Comparison of ENCODE assay signal across 13 mouse cellular contexts in genomic region chr2:6642222-6642850, GRCm38 (mm10).
DNase-seq lines count a peak whose midpoint lies in the region; ATAC-seq and TF ChIP-seq lines count a peak whose summit lies in the region.
"Had no signal": no experiment of that assay in that cellular context is flagged by ENCODE, and none has a peak within 500 bp of the region (broad histone marks: within the 10 kb centered on the region; RNA-seq: fewer than 3 reads in every experiment).

No protein-coding gene starts in this region.

- H3K27ac ChIP-seq in liver, postnatal 0 days (ENCODE audit: low read depth), result no peak overlapping the region
- peak overlapping the region; percentile 79 for H3K27ac ChIP-seq in CH12.LX (ENCODE audit: insufficient read depth, low read depth)
- no peak overlapping the region for H3K27ac ChIP-seq in cerebellum, adult 2 months (ENCODE audit: insufficient read depth, low read length)
- H3K27ac ChIP-seq: limb, embryonic 13.5 days had no signal

- H3K4me3 ChIP-seq in liver, postnatal 0 days (ENCODE audit: low read depth, low read length), result no peak overlapping the region
- H3K4me3 ChIP-seq in CH12.LX (replicated peaks in 1 of 3; ENCODE audit: low read depth in 2 of 3, low read length in 2 of 3, poor library complexity in 1 of 3), result no peak overlapping the region
- H3K4me3 ChIP-seq in cerebellum, adult 2 months (replicated peaks; ENCODE audit: insufficient read depth, low read depth, low read length), result no peak overlapping the region
- H3K4me3 ChIP-seq: limb, embryonic 13.5 days had no signal

- TF ChIP-seq RAD21 in CH12.LX (IDR thresholded peaks at IDR 0.05; ENCODE audit: low read depth, low read length), result peak; percentile 63

- no peaks in the 10 kb centered on the region for H3K36me3 ChIP-seq in liver, postnatal 0 days (replicated peaks; ENCODE audit: insufficient read depth, low read length)
- H3K36me3 ChIP-seq in CH12.LX (replicated peaks in 1 of 2; ENCODE audit: control insufficient read depth in 1 of 2, insufficient read depth in 1 of 2, low read length in 1 of 2), result peaks cover 3 to 31% of the 10 kb centered on the region in 2 experiments
- H3K36me3 ChIP-seq: limb, embryonic 13.5 days had no signal

- no peak overlapping the region for H3K4me2 ChIP-seq in liver, postnatal 0 days (ENCODE audit: low read depth, low read length)
- peak overlapping the region; percentile 39 for H3K4me2 ChIP-seq in CH12.LX (ENCODE audit: insufficient read depth, low read depth, poor library complexity, severe bottlenecking)
- H3K4me2 ChIP-seq: limb, embryonic 13.5 days had no signal

- dilution Hi-C loops in CH12.LX (cut with MboI; ENCODE audit: extremely low pct_ligation_motif_present, extremely low pct_unique_long_range_greater_than_20kb, low sequenced_read_pairs), result no loop called here

- in situ Hi-C loops in CH12.LX (cut with MboI; ENCODE audit: low pct_ligation_motif_present, low pct_unique_long_range_greater_than_20kb, low sequenced_read_pairs), result no loop called here

- ATAC-seq in liver, postnatal 0 days, result no peak
- ATAC-seq in megakaryocyte progenitor cell, adult 5-6 weeks (replicated peaks; ENCODE audit: poor library complexity), result peak; percentile 66
- ATAC-seq: activated CD4-positive, CD25-positive, alpha-beta regulatory T cell, adult 4 months had no signal

- DNase-seq in liver, postnatal 0 days, result no peak
- DNase-seq in liver, result no peak
- peak; percentile 70 for DNase-seq in 416B (ENCODE audit: low read depth)
- peak; percentile 73 for DNase-seq in CH12.LX (ENCODE audit: extremely low read depth)
- DNase-seq in ovary, adult 18-20 months (ENCODE audit: low spot score), result no peak
- no peak for DNase-seq in cerebellum, adult 2 months
- DNase-seq: cerebellum, postnatal 14 days; kidney, adult 11 months; layer of hippocampus, adult 9-11 months; lung, postnatal 10 days had no signal

- no peaks in the 10 kb centered on the region for H3K4me1 ChIP-seq in liver, postnatal 0 days (ENCODE audit: insufficient read depth)
- H3K4me1 ChIP-seq in CH12.LX (ENCODE audit: control insufficient read depth in 1 of 2, insufficient read depth in 2 of 2), result peaks cover 19 to 81% of the 10 kb centered on the region in 2 experiments
- no peaks in the 10 kb centered on the region; the same call in 1 of the 2 replicates for H3K4me1 ChIP-seq in cerebellum, adult 2 months (ENCODE audit: control insufficient read depth, insufficient read depth, low read length)
- H3K4me1 ChIP-seq: limb, embryonic 13.5 days had no signal

- TF ChIP-seq EP300 in liver, postnatal 0 days (IDR thresholded peaks at IDR 0.05; ENCODE audit: low read depth), result no peak
- TF ChIP-seq EP300 in CH12.LX (IDR thresholded peaks at IDR 0.05; ENCODE audit: low read length), result peak; percentile 75; the same call in 1 of the 2 replicates

- WGBS in liver, postnatal 0 days (ENCODE audit: insufficient replicate concordance), result 46% methylated on average over 3 of the region's 3 CpGs
- WGBS in cerebellum, adult 2 months, result 36% methylated on average over 3 of the region's 3 CpGs

- TF ChIP-seq POLR2A in CH12.LX (IDR thresholded peaks at IDR 0.05; ENCODE audit: low read depth, low read length), result no peak
- no peak for TF ChIP-seq POLR2A in cerebellum, adult 2 months (IDR thresholded peaks at IDR 0.05; ENCODE audit: borderline replicate concordance, insufficient read depth, low read length)

- H3K79me2 ChIP-seq in CH12.LX (replicated peaks; ENCODE audit: control insufficient read depth, extremely low read depth, insufficient read depth, poor library complexity, severe bottlenecking), result peaks cover 25% of the 10 kb centered on the region

- no peaks in the 10 kb centered on the region for H3K9me3 ChIP-seq in liver, postnatal 0 days (ENCODE audit: low read length)
- no peaks in the 10 kb centered on the region for H3K9me3 ChIP-seq in CH12.LX (replicated peaks; ENCODE audit: low read length)
- H3K9me3 ChIP-seq: limb, embryonic 13.5 days had no signal

- H3K9ac ChIP-seq in liver, postnatal 0 days (replicated peaks), result no peak overlapping the region
- H3K9ac ChIP-seq in CH12.LX (ENCODE audit: insufficient read depth, low read depth), result peak overlapping the region; percentile 35; the same call in 1 of the 2 replicates
- H3K9ac ChIP-seq: limb, embryonic 13.5 days had no signal

- H3K27me3 ChIP-seq in liver, postnatal 0 days (ENCODE audit: insufficient read depth, low read length), result no peaks in the 10 kb centered on the region
- H3K27me3 ChIP-seq in CH12.LX (replicated peaks), result no peaks in the 10 kb centered on the region
- no peaks in the 10 kb centered on the region for H3K27me3 ChIP-seq in cerebellum, adult 2 months (ENCODE audit: control insufficient read depth, insufficient read depth, low read length)
- H3K27me3 ChIP-seq: limb, embryonic 13.5 days had no signal

- TF ChIP-seq CTCF in liver, postnatal 0 days (IDR thresholded peaks at IDR 0.05; ENCODE audit: low read depth), result peak; percentile 32
- peak in 1 of 2 experiments; percentile 63; a peak in 2 of 4 replicates for TF ChIP-seq CTCF in CH12.LX (conservative IDR thresholded peaks at IDR 0.05 in 1 of 2, IDR thresholded peaks at IDR 0.05 in 1 of 2; ENCODE audit: low read depth in 2 of 2, low read length in 2 of 2)
- TF ChIP-seq CTCF in cerebellum, adult 2 months (IDR thresholded peaks at IDR 0.05; ENCODE audit: borderline replicate concordance, insufficient read depth, low read depth, low read length), result no peak

TF ChIP-seq in CH12.LX, 34 proteins besides CTCF, POLR2A, EP300 and RAD21:
- TF ChIP-seq MXI1 (IDR thresholded peaks at IDR 0.05; ENCODE audit: low read depth, low read length), result peak; percentile 0; the same call in 1 of the 2 replicates
- no peak for TF ChIP-seq USF1 (IDR thresholded peaks at IDR 0.05; ENCODE audit: low read depth, low read length)
- peak; percentile 57 for TF ChIP-seq SMC3 (IDR thresholded peaks at IDR 0.05; ENCODE audit: low read depth, low read length)
- TF ChIP-seq USF2 (conservative IDR thresholded peaks at IDR 0.05; ENCODE audit: low read depth, low read length), result no peak
- TF ChIP-seq BHLHE40 (IDR thresholded peaks at IDR 0.05; ENCODE audit: low read depth, low read length), result 0 out of 2 replicates have a peak, but pooled peaks have one; percentile 5
- peak; percentile 65 for TF ChIP-seq IRF4 (IDR thresholded peaks at IDR 0.05; ENCODE audit: low read depth, low read length)
- TF ChIP-seq POLR2AphosphoS2 (IDR thresholded peaks at IDR 0.05; ENCODE audit: low read depth, low read length), result no peak
- TF ChIP-seq CHD1 (IDR thresholded peaks at IDR 0.05; ENCODE audit: low read depth, low read length), result 0 out of 2 replicates have a peak, but pooled peaks have one; percentile 14
- TF ChIP-seq MEF2A (IDR thresholded peaks at IDR 0.05; ENCODE audit: borderline replicate concordance, low read depth, low read length), result peak; percentile 47; the same call in 1 of the 2 replicates
- no peak for TF ChIP-seq ZKSCAN1 (IDR thresholded peaks at IDR 0.05; ENCODE audit: borderline replicate concordance, low read depth, low read length)
- TF ChIP-seq TCF12 (IDR thresholded peaks at IDR 0.05; ENCODE audit: low read depth, low read length), result no peak
- TF ChIP-seq ETS1 (conservative IDR thresholded peaks at IDR 0.05; ENCODE audit: low read depth, low read length), result peak; percentile 11; the same call in 1 of the 2 replicates

Comparison
In these comparisons a context has a peak if more than half of its experiments do, and no peak if none do; other contexts are left out.
1. DNase-seq: peak in 416B (single experiment) and CH12.LX (single experiment); none in liver, postnatal 0 days (single experiment), liver (single experiment), ovary, adult 18-20 months (single experiment) and cerebellum, adult 2 months (0 of 2).